Mouse (Mus musculus) CD4-positive, CD25-positive, alpha-beta regulatory T cell, adult 9 weeks (primary cell): Measurements from ENCODE around the gene Tut1. TPM values are rescaled to one million over a fixed set of nuclear protein-coding genes. Genes with fewer than 3 reads are reported as not detected.

Experiments used
- polyA plus RNA-seq: library from polyadenylated mRNA; unstranded; fragments of 100-300 nt; shearing (Covaris generic); gene quantifications from one replicate; pipeline ENCODE4 v1.2.1, GENCODE M21; 2017

The Tut1 gene
- 49.0 TPM for polyA plus RNA-seq

DNA sequence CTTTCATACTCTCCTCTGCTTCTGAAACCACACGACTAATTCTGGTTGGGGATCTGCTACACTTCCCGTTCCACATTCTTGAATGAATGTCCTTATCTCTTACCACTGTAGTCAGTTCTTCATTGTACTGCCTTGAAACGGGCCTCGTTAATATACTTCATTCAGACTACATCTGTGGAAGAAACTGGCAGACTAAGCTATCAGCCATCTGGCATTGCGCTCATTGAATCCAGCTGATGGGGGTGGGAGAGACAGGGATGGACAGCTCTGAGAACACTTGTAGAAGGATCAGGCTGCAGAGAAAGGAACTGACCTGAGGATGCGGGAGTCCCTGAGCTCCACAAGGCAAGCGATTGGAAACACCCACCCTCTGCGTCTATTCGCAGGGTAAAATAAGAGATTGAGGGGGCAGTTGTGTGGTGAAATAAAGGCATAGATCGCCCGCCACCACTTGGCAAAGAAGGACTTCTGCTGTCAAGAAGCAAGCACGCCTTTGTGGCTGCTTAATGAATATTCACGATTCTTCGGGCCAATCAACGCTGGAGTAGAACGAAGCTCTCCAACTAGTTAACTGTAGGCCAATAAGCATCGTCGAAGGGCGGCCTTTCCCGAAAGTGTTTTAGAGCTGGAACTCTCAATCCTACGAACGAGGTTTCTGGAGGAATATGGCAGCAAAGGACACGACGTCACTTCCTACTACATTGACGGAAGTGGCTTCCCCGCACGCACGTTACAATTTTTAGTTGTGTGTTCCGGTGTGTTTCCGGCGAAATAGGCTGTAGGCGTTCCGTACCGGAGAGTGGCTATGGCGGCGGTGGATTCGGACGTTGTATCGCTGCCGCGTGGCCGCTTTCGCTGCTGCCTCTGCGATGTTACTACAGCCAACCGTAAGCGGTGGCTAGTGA, at the start of gene Tut1:
Gene Tut1, plus strand, starts transcription at position 713 of the 905 bp plus-strand sequence.

DNA sequence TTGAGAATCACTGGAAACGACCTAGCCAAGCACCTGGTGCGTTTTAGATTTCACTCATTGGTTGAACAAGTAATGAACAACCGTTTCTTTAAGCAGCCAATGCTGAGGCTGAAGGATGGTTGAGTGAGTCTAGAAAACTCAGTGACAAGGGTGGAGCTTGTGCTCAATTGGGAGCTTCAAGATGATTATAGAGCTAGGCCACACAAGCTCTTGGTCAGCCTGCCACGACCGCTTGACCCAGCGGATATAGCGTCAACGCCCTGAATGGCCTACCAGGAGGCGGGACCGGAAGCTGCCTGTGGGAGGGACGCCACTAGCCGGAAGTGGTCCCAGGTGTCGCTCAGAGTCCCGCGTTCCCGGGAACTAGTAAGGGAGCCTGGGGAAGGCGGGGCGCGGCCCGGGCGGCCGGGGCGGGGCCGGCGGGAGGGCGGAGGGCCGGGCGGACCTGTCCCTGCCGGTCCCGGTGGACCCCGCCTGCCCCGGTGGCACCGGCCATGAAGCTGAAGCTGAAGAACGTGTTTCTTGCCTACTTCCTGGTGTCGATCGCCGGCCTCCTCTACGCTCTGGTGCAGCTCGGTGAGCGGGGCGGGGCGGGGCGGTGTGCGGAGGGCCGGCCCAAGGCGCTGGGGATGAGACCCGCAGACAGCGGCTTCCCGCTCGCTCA, 33.4 kb upstream of the Tut1 start, which contains the start of gene B3gat3:
Gene B3gat3, plus strand, starts transcription at position 302 of the 664 bp plus-strand sequence.

DNA sequence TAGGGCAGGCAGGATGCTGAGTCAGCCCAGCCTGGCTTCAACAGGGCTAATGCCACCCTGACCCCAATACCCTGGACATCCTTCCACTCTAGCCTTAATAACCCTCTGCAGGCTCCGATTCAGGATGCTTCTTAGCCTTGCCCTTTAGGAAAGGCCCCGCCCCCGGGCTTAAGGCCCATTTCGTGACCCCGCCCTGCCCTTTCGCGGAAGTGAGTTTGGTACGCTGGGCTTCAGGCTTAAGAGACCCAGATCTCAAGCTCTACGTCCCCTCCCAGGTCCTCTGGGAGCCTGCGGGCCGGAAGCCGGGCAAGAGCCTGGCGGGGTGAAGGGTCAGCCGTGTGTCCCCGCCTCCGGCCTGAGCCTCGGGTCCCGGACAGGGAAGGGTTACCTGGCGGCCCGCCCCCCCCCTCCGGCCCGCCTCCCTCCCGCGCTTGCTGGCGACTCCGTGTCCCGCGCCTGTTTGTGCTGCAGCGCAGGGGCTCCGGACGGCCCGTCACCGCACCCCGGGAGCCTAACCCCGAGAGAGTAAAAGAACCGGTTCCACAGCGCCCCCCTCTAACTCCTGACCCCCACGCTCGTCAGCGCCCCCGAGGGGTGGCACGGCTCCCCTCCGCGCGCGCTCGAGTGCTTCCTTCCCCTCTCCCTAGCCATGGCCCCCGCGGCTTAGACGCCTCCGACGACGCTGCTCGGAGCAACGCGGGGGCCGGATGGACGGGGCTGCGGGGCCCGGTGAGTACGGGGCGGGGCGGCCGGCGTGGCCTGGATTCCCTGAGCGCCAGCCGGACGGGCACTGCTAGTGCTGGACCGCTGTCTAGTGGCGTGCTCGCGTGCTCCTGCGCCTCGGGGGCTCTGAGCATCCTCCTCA, 24.2 kb upstream of the Tut1 start, which contains the start of the genes Rom1 and Eml3:
Gene Rom1, minus strand, starts transcription at position 133 of the 865 bp plus-strand sequence.
Gene Eml3, plus strand, starts transcription at position 329 of the 865 bp plus-strand sequence.

DNA sequence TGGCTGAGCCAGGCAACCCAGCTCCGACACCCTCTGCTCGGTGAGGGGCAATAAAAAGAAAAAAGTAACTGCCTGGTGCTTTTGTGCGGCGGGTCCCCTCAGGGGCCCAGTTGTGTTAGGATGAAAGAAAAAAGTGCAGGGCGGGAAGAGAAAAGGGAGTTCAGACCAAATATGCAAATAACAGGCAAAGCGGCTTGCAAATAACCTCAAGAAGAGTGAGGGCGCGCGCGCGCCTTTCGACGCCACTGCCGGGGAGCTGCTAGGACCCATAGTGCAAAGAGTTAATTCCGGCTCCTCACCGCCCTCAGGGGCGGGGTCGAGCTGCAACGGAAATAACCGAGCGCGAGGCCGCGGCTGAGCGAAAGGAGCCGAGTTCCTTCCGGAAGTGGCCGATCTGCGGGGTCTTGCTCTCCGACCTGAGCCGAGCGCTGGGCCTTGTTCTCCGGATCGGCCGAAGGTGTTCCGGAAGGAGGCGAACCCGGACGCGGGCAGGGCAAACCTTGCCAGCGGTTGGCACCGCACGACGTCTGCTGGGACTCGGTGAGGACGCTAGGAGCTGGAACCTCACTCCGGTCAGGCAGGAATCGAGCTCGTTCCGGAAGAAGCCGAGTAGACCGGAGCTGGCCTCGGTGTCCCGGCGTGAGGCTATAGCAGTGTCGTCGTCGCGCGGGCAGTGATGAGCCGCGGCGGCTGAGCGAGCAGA, 12.0 kb upstream of the Tut1 start, which contains the start of gene Mta2:
Gene Mta2, plus strand, starts transcription at position 361 of the 703 bp plus-strand sequence.

DNA sequence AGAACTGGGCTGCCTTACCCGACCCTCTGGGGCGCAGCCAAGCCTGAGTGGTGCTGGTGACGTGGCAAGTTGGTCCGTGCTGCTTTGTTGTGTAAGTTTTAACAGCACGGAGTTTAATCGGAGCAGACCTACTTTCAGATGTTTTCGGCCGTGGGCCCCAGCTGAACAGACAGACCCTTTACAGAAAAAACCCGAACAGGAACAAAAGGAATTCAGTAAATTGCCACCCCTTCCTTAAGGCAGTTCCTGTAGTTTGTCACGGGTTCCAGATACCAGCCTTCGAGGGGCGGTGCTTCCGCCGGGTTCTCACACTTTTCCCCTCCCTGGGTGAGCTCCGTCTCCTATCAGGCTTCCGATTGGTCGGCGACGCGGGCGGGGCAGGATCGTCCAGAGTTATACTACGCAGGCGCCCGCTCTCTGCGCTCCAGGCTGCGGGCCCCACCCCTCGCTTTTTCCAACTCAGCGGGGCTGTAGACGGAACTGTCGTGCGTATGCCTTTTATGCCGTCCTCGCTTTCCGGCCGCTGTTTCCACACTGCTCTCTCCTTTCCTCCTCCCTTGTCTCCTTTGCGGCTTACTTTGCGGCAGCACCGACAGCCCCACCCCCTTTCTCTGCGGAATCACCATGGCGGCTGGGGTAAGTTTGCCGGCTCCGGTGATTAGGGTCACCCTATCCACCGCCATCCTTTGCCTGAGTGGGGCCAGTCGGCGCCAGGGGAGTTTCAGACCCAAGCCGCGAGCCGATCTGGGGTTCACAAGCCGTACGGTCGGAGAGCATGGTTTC, 13.1 kb downstream of the Tut1 start, which contains the start of gene Eef1g:
Gene Eef1g, plus strand, starts transcription at position 452 of the 783 bp plus-strand sequence.

DNA sequence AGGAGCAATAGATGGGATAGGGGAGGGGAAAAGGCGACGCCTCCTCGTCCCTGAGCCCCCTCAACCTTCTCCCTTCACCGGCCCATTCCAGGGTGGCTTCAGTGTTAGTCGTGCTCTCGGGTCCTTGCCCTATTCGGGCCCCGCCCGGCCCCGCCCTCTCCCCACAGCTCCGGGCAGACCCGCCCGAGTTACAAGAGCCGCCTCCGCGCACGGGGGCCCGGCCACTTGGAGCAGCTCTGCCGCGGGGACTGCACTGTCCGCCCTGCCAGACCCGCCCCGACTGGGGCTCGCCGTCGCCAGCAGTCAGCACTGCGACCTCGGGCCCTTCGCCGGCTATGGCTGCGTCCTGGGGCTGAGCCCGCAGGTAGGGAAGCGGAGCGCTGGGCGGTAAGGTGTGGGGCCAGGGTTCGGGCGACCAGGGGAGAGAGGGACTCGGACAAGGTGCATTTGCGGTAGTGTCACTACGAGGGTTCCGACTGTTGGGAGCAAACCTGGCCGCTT, 35.5 kb downstream of the Tut1 start, which contains the start of gene Ahnak:
Gene Ahnak, plus strand, starts transcription at position 219 of the 501 bp plus-strand sequence.

Other genes starting within 250 kb of the Tut1 start
- 89.7 TPM for gene Slc3a2, start 230.5 kb upstream of the Tut1 start, polyA plus RNA-seq
- gene Wdr74, start 218.0 kb upstream of the Tut1 start, polyA plus RNA-seq = 107 TPM
- gene 1700092M07Rik, start 213.1 kb upstream of the Tut1 start, polyA plus RNA-seq = 1.3 TPM
- gene Stx5a, start 212.4 kb upstream of the Tut1 start, polyA plus RNA-seq = 183 TPM
- gene Nxf1, start 196.8 kb upstream of the Tut1 start, polyA plus RNA-seq = 267 TPM
- 114 TPM for gene Tmem223, start 182.9 kb upstream of the Tut1 start, polyA plus RNA-seq
- 189 TPM for gene Tmem179b, start 179.4 kb upstream of the Tut1 start, polyA plus RNA-seq
- 4.1 TPM for gene Taf6l, start 167.4 kb upstream of the Tut1 start, polyA plus RNA-seq
- gene Polr2g, start 155.3 kb upstream of the Tut1 start, polyA plus RNA-seq = 194 TPM
- gene Zbtb3, start 151.3 kb upstream of the Tut1 start, polyA plus RNA-seq = 4.8 TPM
- 52.7 TPM for gene Ttc9c, start 134.5 kb upstream of the Tut1 start, polyA plus RNA-seq
- gene Hnrnpul2, start 133.8 kb upstream of the Tut1 start, polyA plus RNA-seq = 5.2 TPM
- not detected for gene AC129217.1, start 124.1 kb upstream of the Tut1 start, polyA plus RNA-seq
- 120 TPM for gene Bscl2, start 116.4 kb upstream of the Tut1 start, polyA plus RNA-seq
- gene Gng3, start 114.7 kb upstream of the Tut1 start, polyA plus RNA-seq = 0.36 TPM
- gene Lrrn4cl, start 103.1 kb upstream of the Tut1 start, polyA plus RNA-seq = 0.11 TPM
- 163 TPM for gene Ubxn1, start 82.4 kb upstream of the Tut1 start, polyA plus RNA-seq
- 103 TPM for gene Uqcc3, start 72.9 kb upstream of the Tut1 start, polyA plus RNA-seq
- gene Lbhd1, start 70.1 kb upstream of the Tut1 start, polyA plus RNA-seq = 88.4 TPM
- not detected for gene Gm49403, start 69.9 kb upstream of the Tut1 start, polyA plus RNA-seq
- gene 1810009A15Rik, start 65.0 kb upstream of the Tut1 start, polyA plus RNA-seq = 66.5 TPM
- gene Gm49416, start 64.9 kb upstream of the Tut1 start, polyA plus RNA-seq = not detected
- gene Ints5, start 60.8 kb upstream of the Tut1 start, polyA plus RNA-seq = 38.9 TPM
- 138 TPM for gene Ganab, start 55.8 kb upstream of the Tut1 start, polyA plus RNA-seq
- 27.6 TPM for gene B3gat3, start 33.5 kb upstream of the Tut1 start, polyA plus RNA-seq
- gene Rom1, start 24.5 kb upstream of the Tut1 start, polyA plus RNA-seq = 10.9 TPM
- gene Eml3, start 24.3 kb upstream of the Tut1 start, polyA plus RNA-seq = 59.8 TPM
- gene Mta2, start 12.0 kb upstream of the Tut1 start, polyA plus RNA-seq = 130 TPM
- gene Eef1g, start 13.2 kb downstream of the Tut1 start, polyA plus RNA-seq = 342 TPM
- gene Ahnak, start 35.4 kb downstream of the Tut1 start, polyA plus RNA-seq = 81.5 TPM
- not detected for gene Scgb1a1, start 134.1 kb downstream of the Tut1 start, polyA plus RNA-seq
- gene Asrgl1, start 181.8 kb downstream of the Tut1 start, polyA plus RNA-seq = 29.7 TPM